Mouse (Mus musculus): ENCODE measurements around the gene Retnlg. TPM values are rescaled to one million over a fixed set of nuclear protein-coding genes. Genes with fewer than 3 reads are reported as not detected.

The Retnlg gene
- polyA plus RNA-seq, 1 experiment from 2014 or later = not detected

GRCm38 (mm10) chr16:48871754-48872153 lies 667 bp upstream of the Retnlg start:
- no peak overlapping the region for H3K9ac ChIP-seq

GRCm38 (mm10) chr16:48890733-48891132 lies 18.3 kb downstream of the Retnlg start:
- WGBS = 41% methylated on average over 2 of the region's 2 CpGs
- Histone ChIP-seq H3K4me1 (replicated peaks) (no peaks in the 10 kb centered on the region), H3K36me3 (no peaks in the 10 kb centered on the region), H3K27me3 (replicated peaks) (no peaks in the 10 kb centered on the region), H3K4me2 (no peak overlapping the region), H3K9ac (no peak overlapping the region), H3K27ac (ENCODE audit: poor library complexity, severe bottlenecking) (no peak overlapping the region), H3K4me3 (no peak overlapping the region), H3K9me3 (replicated peaks) (no peaks in the 10 kb centered on the region)
- ATAC-seq (ENCODE audit: insufficient number of reproducible peaks, low FRiP score) = no peak

More at GRCm38 (mm10) chr16:48871754-48872153, 667 bp upstream of the Retnlg start:
- Histone ChIP-seq H3K9me3 (replicated peaks) (no peaks in the 10 kb centered on the region), H3K4me1 (replicated peaks) (no peaks in the 10 kb centered on the region), H3K27me3 (replicated peaks) (no peaks in the 10 kb centered on the region), H3K4me3 (no peak overlapping the region), H3K4me2 (no peak overlapping the region), H3K27ac (ENCODE audit: poor library complexity, severe bottlenecking) (no peak overlapping the region), H3K36me3 (no peaks in the 10 kb centered on the region)
- WGBS = 88% methylated on average over 1 of the region's 1 CpGs
- no peak for ATAC-seq (ENCODE audit: insufficient number of reproducible peaks, low FRiP score)

DNA sequence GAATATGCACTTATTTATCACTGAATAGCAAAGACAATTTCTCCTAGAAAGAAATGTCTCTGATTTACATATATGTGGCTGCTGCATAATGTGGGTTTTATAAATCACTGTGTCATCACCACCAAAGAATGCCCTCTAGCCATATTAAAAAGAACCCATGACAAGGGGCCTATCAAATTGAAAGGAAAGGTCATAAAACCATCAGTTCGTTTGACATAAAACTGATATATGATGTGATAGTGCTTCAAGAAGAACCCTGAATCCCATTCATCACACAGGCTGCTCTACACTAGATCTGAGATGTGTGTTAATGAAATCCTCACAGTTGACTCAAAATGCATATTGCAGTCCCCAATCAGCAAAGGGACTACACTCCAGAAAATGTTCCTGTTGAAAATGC lies 27.4 kb downstream of the Retnlg start:
- no peaks in the 10 kb centered on the region for H3K4me1 ChIP-seq (replicated peaks)
- no peak overlapping the region for H3K4me2 ChIP-seq
- no peaks in the 10 kb centered on the region for H3K27me3 ChIP-seq (replicated peaks)
- ATAC-seq (ENCODE audit: insufficient number of reproducible peaks, low FRiP score) = no peak
- H3K27ac ChIP-seq (ENCODE audit: poor library complexity, severe bottlenecking) = no peak overlapping the region
- no peak overlapping the region for H3K4me3 ChIP-seq
- no peaks in the 10 kb centered on the region for H3K36me3 ChIP-seq
- 56% methylated on average over 1 of the region's 1 CpGs for WGBS
- H3K9ac ChIP-seq = no peak overlapping the region
- H3K9me3 ChIP-seq (replicated peaks) = no peaks in the 10 kb centered on the region; the same call in 1 of the 2 replicates

- Histone ChIP-seq H3K4me1 (replicated peaks) (no peaks in the 10 kb centered on the region), H3K27ac (ENCODE audit: poor library complexity, severe bottlenecking) (no peak overlapping the region), H3K27me3 (replicated peaks) (no peaks in the 10 kb centered on the region), H3K4me2 (no peak overlapping the region), H3K9ac (no peak overlapping the region), H3K9me3 (replicated peaks) (no peaks in the 10 kb centered on the region), H3K4me3 (no peak overlapping the region), H3K36me3 (no peaks in the 10 kb centered on the region)
- ATAC-seq (ENCODE audit: insufficient number of reproducible peaks, low FRiP score) = no peak
- 87% methylated on average over 1 of the region's 1 CpGs for WGBS
These were observed 38.8 kb downstream of the Retnlg start for GRCm38 (mm10) chr16:48911184-48911583.

DNA sequence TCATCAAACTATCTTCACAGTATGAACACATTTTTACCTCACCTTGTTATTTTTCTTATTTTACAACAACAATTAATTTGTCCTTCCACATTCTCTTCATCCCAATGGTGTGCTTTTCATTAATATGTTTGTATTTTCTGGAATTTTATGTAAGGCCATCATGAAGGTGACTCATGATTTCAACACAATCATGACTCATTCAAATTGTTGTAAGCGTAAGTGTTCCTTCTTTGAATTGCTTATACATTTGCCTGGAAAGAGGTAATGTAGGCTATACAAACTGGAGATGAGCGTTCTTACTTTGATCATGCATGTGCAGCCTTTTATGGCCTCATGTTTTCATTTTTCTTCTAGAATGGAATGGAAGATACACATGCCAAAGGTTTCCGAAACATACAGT lies 40.8 kb downstream of the Retnlg start:
- H3K9ac ChIP-seq = no peak overlapping the region
- H3K4me3 ChIP-seq = no peak overlapping the region
- no peak for ATAC-seq (ENCODE audit: insufficient number of reproducible peaks, low FRiP score)
- H3K4me2 ChIP-seq = no peak overlapping the region
- no peaks in the 10 kb centered on the region for H3K36me3 ChIP-seq
- H3K9me3 ChIP-seq (replicated peaks) = no peaks in the 10 kb centered on the region
- H3K27me3 ChIP-seq (replicated peaks) = no peaks in the 10 kb centered on the region
- no peaks in the 10 kb centered on the region for H3K4me1 ChIP-seq (replicated peaks)
- no peak overlapping the region for H3K27ac ChIP-seq (ENCODE audit: poor library complexity, severe bottlenecking)
- 88% methylated on average over 3 of the region's 3 CpGs for WGBS

- Histone ChIP-seq H3K36me3 (peaks cover 30% of the 10 kb centered on the region), H3K4me1 (replicated peaks) (no peaks in the 10 kb centered on the region), H3K4me2 (no peak overlapping the region), H3K9me3 (replicated peaks) (no peaks in the 10 kb centered on the region), H3K27me3 (replicated peaks) (no peaks in the 10 kb centered on the region), H3K27ac (ENCODE audit: poor library complexity, severe bottlenecking) (no peak overlapping the region), H3K9ac (no peak overlapping the region), H3K4me3 (no peak overlapping the region)
- WGBS = 38% methylated on average over 1 of the region's 1 CpGs
- no peak for ATAC-seq (ENCODE audit: insufficient number of reproducible peaks, low FRiP score)
These were observed 51.3 kb downstream of the Retnlg start for GRCm38 (mm10) chr16:48923724-48924123.

Other genes with a start within 250 kb of the Retnlg start
- gene Trat1, start 100.6 kb upstream of the Retnlg start, polyA plus RNA-seq (2016; fragmentation: Nextera tagmentation; extraction: Ambion mirVana) = not detected in 2 replicates
- not detected in 2 replicates for gene Retnlb, start 55.8 kb upstream of the Retnlg start, polyA plus RNA-seq (2016; fragmentation: Nextera tagmentation; extraction: Ambion mirVana)
- gene Retnla, start 30.1 kb upstream of the Retnlg start, polyA plus RNA-seq (2016; fragmentation: Nextera tagmentation; extraction: Ambion mirVana) = not detected in 2 replicates
- gene Dzip3, start 121.5 kb downstream of the Retnlg start, polyA plus RNA-seq (2016; fragmentation: Nextera tagmentation; extraction: Ambion mirVana) = 22.6 and 27.5 TPM in 2 replicates
- 31.0 TPM in 2 replicates for gene Cip2a, start 121.6 kb downstream of the Retnlg start, polyA plus RNA-seq (2016; fragmentation: Nextera tagmentation; extraction: Ambion mirVana)
- gene Myh15, start 184.9 kb downstream of the Retnlg start, polyA plus RNA-seq (2016; fragmentation: Nextera tagmentation; extraction: Ambion mirVana) = 0.03 TPM in 1 of 2 replicates, not detected in the other